Mouse (Mus musculus) liver, embryonic 14.5 days (tissue): ENCODE data around the gene Kif1a. TPM values are rescaled to one million over a fixed set of nuclear protein-coding genes. Genes with fewer than 3 reads are reported as not detected.
A peak's percentile ranks its signal among the peaks of the same experiment; 100 is the strongest.

Experiments used
- ATAC-seq: fragments of 200-750 bp; cut with Nextera tagmentation; 2 replicates; pipeline ENCODE4 v1.8.0; 2017; ENCODE audit warnings: moderate number of reproducible peaks, mild to moderate bottlenecking, moderate library complexity; ENCODE audit not compliant: insufficient read depth
- DNase-seq, 3 experiments: peaks; one replicate each; pipeline ENCODE4 v3.0.0-alpha.2; 2012 to 2013; ENCODE audit warnings: low read depth in 3 of 3, low spot score in 3 of 3
- H3K27ac ChIP-seq: fragments of 300-500 bp; sonication (generic); 2 replicates; pipeline ENCODE4 v1.5.1; 2014; ENCODE audit warnings: moderate library complexity, mild to moderate bottlenecking, control low read depth, inconsistent platforms
- H3K27me3 ChIP-seq: fragments of 300-500 bp; sonication (generic); 2 replicates; pipeline ENCODE4 v1.6.1; 2014; ENCODE audit warnings: mild to moderate bottlenecking, low read length, moderate library complexity; ENCODE audit not compliant: control insufficient read depth, insufficient read depth
- H3K36me3 ChIP-seq: fragments of 300-500 bp; sonication (generic); replicated peaks from 2 replicates; pipeline ENCODE4 v1.6.1; 2014; ENCODE audit warnings: low read depth; ENCODE audit not compliant: control insufficient read depth, insufficient read depth
- H3K4me1 ChIP-seq, 2 experiments: fragments of 200-500 bp in 1 of 2; fragments of 300-500 bp in 1 of 2; sonication (generic) in 1 of 2; replicated peaks; 2 replicates each; pipeline ENCODE4 v1.6.1; 2012 to 2014; ENCODE audit warnings: antibody characterized with exemption in 1 of 2, inconsistent platforms in 1 of 2, low read length in 1 of 2; ENCODE audit not compliant: control insufficient read depth in 2 of 2, insufficient read depth in 2 of 2
- H3K4me2 ChIP-seq: fragments of 300-500 bp; sonication (generic); 2 replicates; pipeline ENCODE4 v1.6.1; 2014; ENCODE audit warnings: low read depth, mild to moderate bottlenecking, control low read depth, moderate library complexity
- H3K4me3 ChIP-seq, 2 experiments: fragments of 200-500 bp in 1 of 2; fragments of 300-500 bp in 1 of 2; sonication (generic) in 1 of 2; 2 replicates each; pipeline ENCODE4 v1.5.1; 2012 to 2014; ENCODE audit warnings: low read depth in 2 of 2, low read length in 2 of 2, mild to moderate bottlenecking in 2 of 2, control low read depth in 1 of 2, inconsistent platforms in 1 of 2, moderate library complexity in 1 of 2; ENCODE audit not compliant: insufficient read depth in 1 of 2
- H3K9ac ChIP-seq: fragments of 300-500 bp; sonication (generic); replicated peaks from 2 replicates; pipeline ENCODE4 v1.6.1; 2014; ENCODE audit warnings: mild to moderate bottlenecking, control low read depth, moderate library complexity
- H3K9me3 ChIP-seq: fragments of 300-500 bp; sonication (generic); 2 replicates; pipeline ENCODE4 v1.6.1; 2016; ENCODE audit warnings: low read length, mixed read lengths; ENCODE audit not compliant: control insufficient read depth
- CTCF ChIP-seq: IDR thresholded peaks from 2 replicates; pipeline ENCODE4 v1.5.1; 2016; ENCODE audit warnings: antibody characterized with exemption, low read depth, control low read depth
- EP300 ChIP-seq: IDR thresholded peaks from 2 replicates; pipeline ENCODE4 v1.6.1; 2016; ENCODE audit warnings: antibody characterized with exemption, low read depth
- WGBS: fragments of 180-500 bp; shearing (Covaris S2); extraction: QIAGEN DNeasy Blood & Tissue Kit; methylation state at CpG from one replicate; pipeline ENCODE4 v1.1.7; 2014; ENCODE audit not compliant: insufficient replicate concordance; 5-methylcytosine and 5-hydroxymethylcytosine counted together
- polyA plus RNA-seq, 2 experiments: library from polyadenylated mRNA; depleted of rRNA in 1 of 2; stranded (reverse) in 1 of 2; unstranded in 1 of 2; fragments of >200 nt; fragmentation: Nextera tagmentation in 1 of 2; extraction: Ambion mirVana in 1 of 2; gene quantifications; 2 replicates each; pipeline versions ENCODE4 v1.2.1 to v1.2.3; 2012 to 2014

Gene Kif1a
- polyA plus RNA-seq, 2 experiments: 0.07 to 0.27 TPM

GRCm38 (mm10) chr1:93080930-93081589 is 20.7 kb downstream of the Kif1a start:
- no peak for ATAC-seq
- Histone ChIP-seq H3K9ac (no peak overlapping the region), H3K27ac (no peak overlapping the region), H3K27me3 (no peaks in the 10 kb centered on the region), H3K36me3 (no peaks in the 10 kb centered on the region), H3K4me1 (no peaks in the 10 kb centered on the region), H3K4me2 (no peak overlapping the region), H3K9me3 (no peaks in the 10 kb centered on the region), H3K4me3 (no peak overlapping the region)
- peak in 2 of 3 experiments; percentile 7 to 16 for DNase-seq
- 41% methylated on average over 3 of the region's 3 CpGs for WGBS
- peak; percentile 85 for TF ChIP-seq CTCF
- no peak for TF ChIP-seq EP300

GRCm38 (mm10) chr1:93079602-93080001 is 22.1 kb downstream of the Kif1a start:
- no peaks in the 10 kb centered on the region for H3K36me3 ChIP-seq
- H3K4me1 ChIP-seq: no peaks in the 10 kb centered on the region
- TF ChIP-seq EP300: no peak
- TF ChIP-seq CTCF: no peak
- H3K9ac ChIP-seq: no peak overlapping the region
- DNase-seq: no peak
- H3K4me2 ChIP-seq: no peak overlapping the region
- ATAC-seq: no peak
- H3K27ac ChIP-seq: no peak overlapping the region
- H3K4me3 ChIP-seq: no peak overlapping the region
- H3K27me3 ChIP-seq: no peaks in the 10 kb centered on the region
- WGBS: 59% methylated on average over 3 of the region's 3 CpGs
- H3K9me3 ChIP-seq: no peaks in the 10 kb centered on the region

GRCm38 (mm10) chr1:93072279-93072865 is 29.4 kb downstream of the Kif1a start:
- H3K4me1 ChIP-seq: no peaks in the 10 kb centered on the region
- ATAC-seq (no peak), DNase-seq (no peak)
- WGBS: 64% methylated on average over 2 of the region's 2 CpGs
- TF ChIP-seq CTCF: peak; percentile 65
- no peak for TF ChIP-seq EP300
- no peaks in the 10 kb centered on the region for H3K27me3 ChIP-seq
- no peak overlapping the region for H3K4me2 ChIP-seq
- no peak overlapping the region for H3K4me3 ChIP-seq
- no peak overlapping the region for H3K9ac ChIP-seq
- H3K9me3 ChIP-seq: no peaks in the 10 kb centered on the region
- H3K36me3 ChIP-seq: no peaks in the 10 kb centered on the region
- no peak overlapping the region for H3K27ac ChIP-seq

GRCm38 (mm10) chr1:93071487-93071971 is 30.2 kb downstream of the Kif1a start:
- H3K27me3 ChIP-seq: no peaks in the 10 kb centered on the region
- 40% methylated on average over 18 of the region's 18 CpGs for whole genome bisulfite sequencing
- no peak for DNase-seq
- H3K4me2 ChIP-seq: no peak overlapping the region
- H3K36me3 ChIP-seq: no peaks in the 10 kb centered on the region
- no peaks in the 10 kb centered on the region for H3K4me1 ChIP-seq
- H3K9ac ChIP-seq: no peak overlapping the region
- H3K4me3 ChIP-seq: no peak overlapping the region
- no peak overlapping the region for H3K27ac ChIP-seq
- no peak for ATAC-seq
- H3K9me3 ChIP-seq: no peaks in the 10 kb centered on the region
- TF ChIP-seq EP300 (no peak), CTCF (no peak)

- Histone ChIP-seq H3K4me3 (no peak overlapping the region), H3K27ac (no peak overlapping the region), H3K9ac (no peak overlapping the region), H3K27me3 (no peaks in the 10 kb centered on the region), H3K4me2 (no peak overlapping the region), H3K4me1 (no peaks in the 10 kb centered on the region), H3K36me3 (no peaks in the 10 kb centered on the region), H3K9me3 (no peaks in the 10 kb centered on the region)
- no peak for ATAC-seq
- TF ChIP-seq CTCF (no peak), EP300 (no peak)
- 62% methylated on average over 5 of the region's 5 CpGs for WGBS
- no peak for DNase-seq
These were observed 30.9 kb downstream of the Kif1a start for GRCm38 (mm10) chr1:93070881-93071280.
